Mouse (Mus musculus): Measurements from ENCODE around the gene Sec14l5. TPM values are rescaled to one million over a fixed set of nuclear protein-coding genes. Genes with fewer than 3 reads are reported as not detected.

Sec14l5 gene
- 1 to 10 TPM; 1.2 to 1.5 TPM for total RNA-seq (2021)
- long read RNA-seq, experiment 1, full-length matches to known transcripts: 1 of 5 reads
- long read RNA-seq, experiment 1, partial matches to known transcripts: 0 of 5 reads
- long read RNA-seq, experiment 1, other reads (novel, unspliced or antisense): 4 of 5 reads
- long read RNA-seq, experiment 2: 0 reads

DNA sequence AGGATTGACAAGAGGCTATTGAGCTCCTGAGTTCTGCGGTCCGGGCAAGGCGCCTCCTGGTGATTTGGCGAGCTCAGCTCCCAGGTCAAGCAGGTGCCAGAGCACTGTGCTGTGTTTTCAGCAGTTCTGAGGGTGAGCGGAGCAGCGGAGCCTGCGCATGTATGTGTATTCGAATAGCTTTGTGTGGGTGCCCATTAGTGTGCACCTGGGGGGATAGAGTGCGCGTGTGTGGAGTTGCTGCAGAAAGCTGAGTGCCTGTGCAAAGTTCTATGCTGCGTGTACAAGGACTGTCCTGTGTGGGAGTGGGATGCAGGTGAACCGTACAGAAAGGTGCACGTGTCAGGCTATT, at the start of gene Sec14l5:
Gene Sec14l5 (plus strand): TSS at position 73 of the 349 bp plus-strand sequence.
- DNase-seq (ENCODE audit: low spot score in 2 of 2): peak in 1 of 2 experiments; percentile 25
- intact Hi-C loops (cut with DNase I): loop anchor here (5.0 kb wide), 1 partner anchor 95 kb away; the partner anchor contains the start of gene Ubn1

DNA sequence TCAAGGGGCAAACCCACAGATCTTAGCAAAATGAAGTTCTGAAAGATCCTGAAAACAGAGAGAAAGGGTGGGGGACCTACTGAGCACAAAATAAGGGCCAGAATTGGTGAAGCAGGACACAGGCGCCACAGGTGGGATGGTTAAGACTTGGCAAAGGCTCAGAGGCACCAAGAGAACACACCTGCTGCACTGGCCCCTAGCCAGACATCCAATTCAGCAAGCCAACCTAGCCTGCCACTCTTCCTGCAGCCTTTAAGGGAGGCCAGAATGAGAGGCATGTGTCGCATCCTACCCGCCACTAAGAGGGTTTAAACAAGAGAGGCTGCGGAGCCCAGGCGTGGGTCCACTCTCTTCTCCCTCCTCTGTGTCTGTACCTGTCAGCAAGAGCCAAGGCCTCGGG, 45.9 kb upstream of the Sec14l5 start:
- no peak for DNase-seq (ENCODE audit: low spot score in 2 of 2)
- intact Hi-C loops (cut with DNase I): no loop called here

DNA sequence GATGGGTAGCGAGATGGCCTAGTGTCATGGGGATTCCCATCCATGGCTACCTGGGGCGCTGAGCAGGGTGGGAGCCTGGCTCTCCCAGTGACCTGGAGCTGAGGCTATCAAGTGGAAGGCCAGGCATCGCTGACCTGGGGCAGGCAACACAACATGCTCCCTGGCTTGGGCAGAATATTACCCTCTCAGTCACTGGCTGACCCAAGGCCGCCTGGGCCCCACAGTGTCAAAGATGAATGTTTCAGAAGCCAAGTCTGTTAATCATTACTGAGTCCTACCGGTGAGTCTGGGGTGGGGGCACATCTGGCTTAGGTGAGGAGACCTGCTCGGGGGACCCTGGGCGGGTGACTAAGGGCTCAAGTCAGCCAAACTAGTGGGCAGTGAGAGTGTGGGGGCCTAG, 37.0 kb upstream of the Sec14l5 start:
- DNase-seq (ENCODE audit: low spot score in 2 of 2): no peak
- intact Hi-C loops (cut with DNase I): no loop called here

DNA sequence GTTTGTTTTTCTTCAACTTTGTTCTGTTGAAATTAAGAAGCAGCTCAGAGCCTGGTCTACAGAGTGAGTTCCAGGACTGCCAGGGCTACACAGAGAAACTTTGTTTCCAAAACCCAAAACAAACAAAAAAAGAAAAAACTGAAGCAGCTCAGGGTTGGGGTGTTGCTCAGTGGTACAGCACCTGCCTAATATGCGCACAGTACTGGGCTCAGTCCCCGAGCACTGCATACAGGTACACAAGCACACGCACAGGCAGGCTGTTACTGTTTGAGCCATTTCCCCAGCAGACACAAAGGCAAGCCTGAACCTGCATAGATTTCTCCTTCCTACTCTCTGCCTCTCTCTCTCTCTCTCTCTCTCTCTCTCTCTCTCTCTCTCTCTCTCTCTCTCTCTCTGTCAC, 35.9 kb upstream of the Sec14l5 start:
- intact Hi-C loops (cut with DNase I): no loop called here
- no peak for DNase-seq (ENCODE audit: low spot score in 2 of 2)

DNA sequence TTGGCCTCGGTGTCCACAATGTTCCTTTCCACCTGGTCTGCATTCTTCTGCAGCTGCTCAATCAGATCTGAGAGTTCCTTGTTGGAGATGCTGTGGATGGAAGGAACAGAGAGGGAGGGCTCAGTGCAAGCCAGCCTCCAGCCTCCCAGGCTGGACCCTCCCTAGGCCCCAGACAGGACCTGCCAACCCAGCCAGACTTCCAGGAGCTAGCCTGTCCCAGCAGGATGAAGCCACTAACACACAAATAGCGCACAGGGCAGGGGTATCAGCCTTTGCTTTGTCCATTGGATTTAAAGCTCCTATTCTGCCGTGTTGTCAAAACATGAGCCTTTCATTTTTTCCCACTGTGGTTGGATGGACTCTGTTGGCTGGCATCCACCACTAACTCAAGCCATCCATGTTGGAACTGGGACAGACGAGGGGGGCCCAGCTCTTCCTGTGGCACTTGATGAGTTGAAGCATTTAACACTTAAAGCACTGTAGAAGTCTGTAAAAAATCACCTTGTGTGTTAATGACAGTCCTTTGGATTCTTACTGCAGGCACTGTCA, 33.8 kb upstream of the Sec14l5 start:
- intact Hi-C loops (cut with DNase I): no loop called here
- DNase-seq (ENCODE audit: low spot score in 2 of 2): no peak

DNA sequence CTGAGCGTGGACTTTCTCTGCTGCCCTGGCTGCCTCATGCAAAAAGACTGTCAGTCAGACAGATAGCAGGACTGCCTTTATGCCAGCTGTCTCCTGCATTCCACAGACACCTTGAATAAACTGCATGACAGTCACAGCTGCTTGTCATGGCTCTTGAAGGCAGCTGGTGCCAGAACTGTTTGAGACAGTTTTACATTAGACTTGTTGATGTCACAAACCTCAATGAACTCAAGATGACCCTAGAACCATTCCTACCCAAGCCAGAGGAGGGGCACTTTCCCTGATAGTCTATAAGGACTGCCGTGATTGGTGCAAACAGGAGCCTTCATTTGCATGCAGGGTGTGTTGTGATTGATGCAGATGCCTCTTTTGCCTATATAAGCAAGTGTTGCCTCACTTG, 33.3 kb upstream of the Sec14l5 start:
- intact Hi-C loops (cut with DNase I): no loop called here
- DNase-seq (ENCODE audit: low spot score in 2 of 2): peak in 1 of 2 experiments; percentile 22

DNA sequence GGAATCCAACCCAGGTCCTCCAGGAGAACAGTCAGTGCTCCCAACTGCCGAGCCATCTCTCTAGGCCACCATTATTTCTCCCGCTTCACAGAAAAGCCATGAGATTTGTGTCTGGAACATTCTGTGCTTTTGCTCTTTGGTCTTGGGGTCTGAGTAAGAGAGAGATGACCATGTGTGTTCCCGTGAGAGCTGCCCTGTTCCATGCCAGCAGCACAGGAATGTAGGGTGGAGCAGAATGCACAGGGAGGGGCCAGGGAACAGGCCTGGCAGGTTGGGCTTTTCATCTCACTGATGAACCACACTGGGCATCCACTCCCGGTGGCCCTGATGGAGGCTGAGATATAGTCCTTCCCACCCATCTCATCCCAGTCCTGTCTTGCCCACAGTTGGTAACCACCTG, 27.5 kb upstream of the Sec14l5 start:
- DNase-seq (ENCODE audit: low spot score in 2 of 2): no peak
- intact Hi-C loops (cut with DNase I): no loop called here

DNA sequence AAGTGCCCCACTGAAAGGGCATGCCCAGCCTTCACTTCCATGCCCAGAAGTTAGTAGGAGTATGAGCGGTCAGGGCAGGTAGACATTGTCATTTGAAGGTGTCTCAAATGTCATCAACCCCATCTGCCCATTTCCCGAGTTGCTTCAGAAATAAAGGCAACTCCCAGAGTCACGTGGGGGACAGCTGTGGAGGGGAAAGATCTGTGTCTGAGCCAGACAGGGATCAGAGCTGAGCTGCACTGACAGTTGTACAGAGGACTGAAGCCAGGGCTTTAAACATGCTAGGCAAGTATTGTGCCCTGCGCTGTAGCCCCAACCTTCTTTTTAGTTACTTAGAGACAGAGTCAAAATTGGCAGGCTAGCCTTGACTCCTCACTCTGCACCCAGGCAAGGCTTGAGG, 27.1 kb upstream of the Sec14l5 start:
- intact Hi-C loops (cut with DNase I): no loop called here
- DNase-seq (ENCODE audit: low spot score in 2 of 2): no peak

DNA sequence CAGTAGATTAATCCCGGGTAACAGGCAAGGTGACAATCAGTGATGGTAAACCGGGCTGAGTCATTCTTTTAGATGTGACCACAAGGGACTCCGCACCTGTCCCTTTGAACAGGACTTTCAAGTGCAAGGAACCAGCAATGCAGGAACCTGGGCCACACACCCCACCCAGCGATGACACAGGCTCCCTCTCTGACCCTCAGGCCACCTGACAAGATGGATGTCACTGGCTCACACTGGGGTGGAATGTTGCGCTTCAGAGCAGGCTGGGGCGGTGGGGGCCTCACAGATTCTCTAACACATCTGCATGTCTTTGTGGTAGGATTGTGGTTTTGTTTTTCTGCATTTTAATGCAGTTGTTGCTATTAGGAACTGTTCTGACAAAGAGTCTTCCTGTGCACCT, 23.4 kb upstream of the Sec14l5 start:
- no peak for DNase-seq (ENCODE audit: low spot score in 2 of 2)
- intact Hi-C loops (cut with DNase I): no loop called here

DNA sequence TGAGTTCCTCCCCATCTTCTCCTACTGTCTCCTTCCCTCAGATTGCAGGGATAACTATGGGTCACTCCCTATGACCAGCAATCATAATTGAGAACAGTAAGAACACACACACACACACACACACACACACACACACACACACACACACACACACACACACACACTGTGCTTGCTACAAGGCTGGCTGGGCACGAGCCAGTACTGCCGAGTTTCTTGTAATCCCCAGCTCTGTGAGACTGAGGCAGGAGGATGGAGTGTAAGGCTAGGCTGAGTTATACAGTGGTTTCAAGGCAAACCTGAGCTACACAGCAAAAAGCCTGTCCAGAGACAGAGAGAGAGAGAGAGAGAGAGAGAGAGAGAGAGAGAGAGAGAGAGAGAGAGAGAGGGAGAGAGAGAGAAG, 16.7 kb upstream of the Sec14l5 start:
- intact Hi-C loops (cut with DNase I): no loop called here
- no peak for DNase-seq (ENCODE audit: low spot score in 2 of 2)

DNA sequence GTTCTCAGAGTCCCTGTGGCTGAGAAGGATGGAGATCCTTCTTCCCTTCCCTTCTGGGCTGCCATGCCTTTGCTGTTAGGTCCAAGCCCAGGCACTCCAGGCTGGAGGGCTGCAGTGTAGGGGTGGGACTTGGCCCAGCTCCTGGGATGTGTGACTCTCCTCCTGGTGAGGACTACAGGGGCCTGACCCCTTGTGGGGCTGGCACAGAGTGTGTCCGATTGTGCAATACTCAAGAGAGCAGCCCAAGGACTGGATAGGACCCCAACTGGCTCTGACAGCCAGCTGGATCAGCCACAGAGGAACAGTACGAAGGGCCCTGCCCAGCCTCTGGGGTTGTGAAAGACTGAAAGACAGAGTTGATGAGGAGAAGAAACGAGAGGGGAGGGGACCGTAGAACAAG, 16.1 kb upstream of the Sec14l5 start:
- intact Hi-C loops (cut with DNase I): no loop called here
- no peak for DNase-seq (ENCODE audit: low spot score in 2 of 2)

DNA sequence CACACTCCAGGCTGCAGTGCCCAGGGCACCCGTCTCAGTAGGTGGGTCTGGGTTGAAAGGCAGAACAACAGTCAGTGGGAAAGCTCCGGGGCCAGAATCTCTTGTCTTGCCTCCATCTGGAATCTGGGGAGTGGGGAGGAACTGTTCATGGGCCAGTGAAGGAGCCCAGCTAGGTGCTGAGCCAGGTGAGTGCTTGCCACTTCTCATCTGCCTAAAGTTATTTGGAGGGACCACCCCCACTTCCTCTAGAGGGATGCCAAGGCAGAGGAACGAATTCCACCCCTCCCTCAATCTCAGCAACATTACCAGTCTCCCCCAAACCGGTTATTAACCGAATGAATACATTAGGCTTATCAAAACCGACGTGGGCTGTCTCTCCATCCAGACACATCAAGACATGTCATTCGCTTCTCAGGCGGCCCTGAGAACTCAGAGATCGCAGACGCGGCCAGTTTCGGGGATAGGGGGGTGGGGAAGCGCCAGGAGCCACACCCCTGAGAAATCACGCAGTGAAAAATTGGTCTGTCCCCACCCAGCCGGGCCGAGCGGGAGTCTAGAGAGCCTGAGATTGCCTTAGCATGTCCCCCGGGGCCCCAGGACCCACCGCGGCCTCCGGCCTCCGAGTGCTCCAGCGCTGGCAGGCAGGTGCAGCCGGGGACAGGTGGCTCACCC, 15.5 kb upstream of the Sec14l5 start:
- intact Hi-C loops (cut with DNase I): no loop called here
- no peak for DNase-seq (ENCODE audit: low spot score in 2 of 2)

DNA sequence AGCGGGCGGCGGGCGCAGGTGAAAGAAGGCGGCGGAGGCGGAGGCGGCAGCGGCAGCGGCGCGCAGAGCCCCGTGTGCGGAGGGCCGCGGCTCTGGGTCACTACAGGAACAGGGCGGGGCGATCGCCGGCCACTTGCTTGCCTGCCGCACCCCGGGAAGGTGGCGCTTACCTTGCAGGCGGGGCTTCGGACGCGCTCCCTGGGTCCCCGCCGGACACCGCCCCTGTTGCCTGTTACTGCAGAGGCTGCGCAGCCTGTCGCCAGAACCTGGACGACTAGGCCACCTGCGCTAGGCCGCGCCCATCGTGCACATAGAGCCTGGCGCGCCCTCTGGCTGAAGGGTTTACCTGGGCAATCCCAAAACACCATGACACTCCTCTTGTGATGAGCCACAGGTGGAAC, 14.5 kb upstream of the Sec14l5 start, which contains the start of gene Ppl:
Gene Ppl (minus strand): TSS at position 21 of the 401 bp plus-strand sequence.
- DNase-seq (ENCODE audit: low spot score in 2 of 2): no peak
- intact Hi-C loops (cut with DNase I): no loop called here

DNA sequence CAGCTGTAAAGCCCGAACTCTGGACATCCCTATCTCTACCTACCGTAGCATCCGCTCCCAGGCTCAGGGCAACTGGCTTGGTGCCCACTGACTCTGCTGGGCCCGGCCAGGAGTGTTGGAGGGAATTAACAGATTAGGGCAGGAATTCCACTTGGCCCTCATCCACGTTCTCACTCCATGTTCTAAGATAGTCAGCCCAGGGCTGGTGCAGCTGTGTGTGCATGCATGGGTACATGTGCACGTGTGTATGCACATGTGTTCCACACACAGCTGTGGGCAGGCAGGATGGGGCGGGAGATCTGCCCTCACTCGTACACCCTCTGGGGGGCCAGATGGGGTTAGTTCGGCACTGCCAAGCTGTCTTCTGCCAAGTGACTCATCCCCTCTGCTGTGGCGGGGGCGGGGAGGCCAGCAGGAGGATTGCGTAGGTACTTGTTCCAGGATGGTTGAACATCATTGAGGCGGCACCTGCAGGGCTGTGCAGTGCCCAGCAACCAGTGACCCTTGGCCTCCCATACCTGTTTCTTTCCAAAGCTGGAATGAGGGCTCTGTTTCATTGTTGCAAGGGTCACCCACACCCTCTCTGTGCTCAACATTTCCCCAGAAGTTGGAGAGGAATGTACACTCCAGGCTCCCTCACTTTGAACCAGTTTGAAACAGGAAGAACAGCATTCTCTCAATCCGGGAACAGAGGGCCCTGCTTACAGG, 12.1 kb upstream of the Sec14l5 start:
- DNase-seq (ENCODE audit: low spot score in 2 of 2): peak; percentile 15 to 34
- intact Hi-C loops (cut with DNase I): no loop called here

DNA sequence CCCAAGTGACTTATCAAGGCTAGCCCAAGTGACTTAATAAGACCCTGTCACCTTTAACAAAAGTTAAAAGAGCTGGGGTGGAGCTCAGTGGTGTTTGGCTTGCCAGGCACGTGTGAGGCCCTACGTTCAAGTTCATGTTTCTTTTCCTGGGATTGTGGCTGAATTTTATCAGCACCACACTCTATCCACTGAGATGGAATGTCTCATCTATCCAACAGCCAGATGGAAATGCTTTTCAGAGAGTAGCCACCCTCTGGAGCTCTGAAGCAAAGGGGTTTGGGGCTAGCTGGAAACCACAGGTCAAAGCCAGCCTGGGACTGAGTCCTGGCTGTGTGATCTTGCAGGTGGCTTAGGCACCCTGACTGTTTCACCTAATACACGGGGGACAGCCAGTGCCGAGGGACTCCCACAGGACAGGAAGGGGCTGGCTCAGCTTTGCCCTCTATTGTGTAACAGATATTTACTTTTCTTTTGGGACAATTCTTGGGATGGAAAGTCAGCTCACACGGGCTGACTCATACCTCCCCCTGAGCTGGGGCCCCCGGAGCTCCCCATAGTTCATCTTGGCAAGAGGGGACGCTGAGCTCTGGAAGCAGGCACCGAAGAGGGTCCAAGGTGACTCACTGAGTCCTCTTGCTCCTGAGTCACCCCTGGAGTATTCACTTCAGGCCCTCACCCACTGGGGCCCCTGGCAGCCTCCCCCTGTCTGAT, 11.2 kb upstream of the Sec14l5 start:
- intact Hi-C loops (cut with DNase I): no loop called here
- no peak for DNase-seq (ENCODE audit: low spot score in 2 of 2)

DNA sequence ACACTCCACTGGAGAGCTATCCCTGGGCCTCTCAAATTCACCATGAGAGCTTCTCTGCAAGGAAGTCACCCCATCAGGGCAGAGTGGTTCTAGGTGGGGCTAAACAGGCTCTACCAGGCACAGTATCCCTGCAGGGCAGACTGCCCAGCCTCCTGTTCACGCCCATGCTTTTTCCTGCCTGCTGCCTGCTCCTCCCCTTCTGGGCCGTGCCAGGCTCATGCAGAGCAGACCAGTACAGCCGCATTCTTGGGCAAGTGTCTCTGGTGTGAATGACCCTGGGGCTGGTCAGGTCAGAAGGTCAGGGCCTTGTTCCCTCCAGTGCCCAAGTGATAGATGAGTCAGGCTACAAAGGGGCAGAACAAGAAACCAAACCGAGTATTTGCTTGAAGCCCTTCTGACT, 10.4 kb upstream of the Sec14l5 start:
- DNase-seq (ENCODE audit: low spot score in 2 of 2): no peak
- intact Hi-C loops (cut with DNase I): no loop called here

DNA sequence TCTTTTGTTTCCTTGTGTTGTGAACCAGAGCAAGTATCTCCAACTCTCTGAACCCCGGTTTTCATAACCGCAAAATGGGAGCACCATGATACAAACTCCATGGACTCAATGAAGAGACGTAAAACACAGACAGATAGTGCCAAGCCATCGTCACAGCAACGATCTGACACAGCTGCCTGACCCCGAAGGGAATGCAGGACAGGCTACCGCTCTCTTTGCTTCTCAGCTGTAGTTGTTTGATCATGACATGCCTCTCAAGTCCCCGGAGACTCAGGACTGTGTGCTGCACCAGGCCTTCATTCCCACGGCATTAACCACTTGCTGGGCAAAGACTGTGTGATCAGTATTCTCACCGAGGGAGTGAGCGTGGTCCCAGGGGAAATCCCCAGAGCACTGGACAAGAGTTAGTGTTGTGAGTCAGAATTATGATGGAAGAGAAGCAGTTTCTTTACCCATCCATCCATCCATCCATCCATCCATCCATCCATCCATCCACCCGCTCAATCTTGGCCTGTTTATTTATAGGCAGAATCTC, 9.8 kb upstream of the Sec14l5 start:
- intact Hi-C loops (cut with DNase I): no loop called here
- DNase-seq (ENCODE audit: low spot score in 2 of 2): no peak

DNA sequence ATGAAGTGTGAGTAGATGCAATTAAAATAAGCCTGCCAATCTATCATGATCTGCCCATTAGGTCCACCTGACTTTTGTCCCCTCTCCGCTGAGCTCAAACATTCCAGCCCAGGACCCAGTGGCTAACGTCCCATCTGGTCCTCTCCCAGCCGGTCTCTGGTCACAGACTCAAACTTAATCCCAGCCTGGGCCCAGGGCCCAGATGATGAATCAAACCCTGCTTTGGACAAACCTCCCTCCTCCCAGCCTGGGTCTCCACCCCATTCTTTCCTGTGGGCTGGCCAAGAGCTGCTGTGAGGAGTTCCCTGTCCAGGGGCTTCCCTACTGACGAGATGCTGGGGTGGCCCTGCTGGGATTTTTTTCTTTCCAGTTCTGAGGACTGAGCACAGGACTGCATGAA, 7.2 kb upstream of the Sec14l5 start:
- no peak for DNase-seq (ENCODE audit: low spot score in 2 of 2)
- intact Hi-C loops (cut with DNase I): no loop called here

DNA sequence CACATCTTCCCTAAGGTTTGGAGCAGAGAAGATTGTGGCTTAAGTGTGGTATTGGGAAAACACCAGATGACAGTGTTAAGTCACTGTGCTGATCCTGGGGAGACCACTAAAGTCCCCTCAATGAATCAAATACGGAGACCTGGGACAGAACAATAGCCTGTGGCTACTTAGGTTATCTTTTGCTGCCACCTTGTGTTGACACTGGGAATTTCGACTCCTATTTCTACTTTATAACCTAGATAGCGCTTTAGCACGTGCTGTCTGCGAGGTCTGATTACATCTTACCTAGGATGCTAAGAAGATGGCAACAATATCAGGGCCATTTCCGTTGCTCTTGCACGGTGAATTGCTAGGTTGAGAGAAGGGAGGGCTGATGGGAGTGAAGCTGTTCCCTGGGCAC, 1.3 kb upstream of the Sec14l5 start:
- intact Hi-C loops (cut with DNase I): loop anchor here (2.0 to 5.0 kb wide), 2 partner anchors 93 to 165 kb away; partner anchors contain the start of gene Ubn1
- DNase-seq (ENCODE audit: low spot score in 2 of 2): peak; percentile 89 to 90
